Mouse (Mus musculus) testis, adult 2 months (tissue): ENCODE data around the gene Pmp22.

Source experiments
- CTCF ChIP-seq: fragments of 200-500 bp; IDR thresholded peaks from 2 replicates; pipeline ENCODE4 v1.5.1; 2012; ENCODE audit warnings: low read depth, mild to moderate bottlenecking, inconsistent platforms, low read length, moderate library complexity; ENCODE audit not compliant: control insufficient read depth, insufficient read depth, insufficient replicate concordance
- POLR2A ChIP-seq: fragments of 200-500 bp; IDR thresholded peaks from 2 replicates; pipeline ENCODE4 v1.6.1; 2012; ENCODE audit warnings: low read depth, mild to moderate bottlenecking, inconsistent platforms, low read length, moderate library complexity; ENCODE audit not compliant: control insufficient read depth

GRCm38 (mm10) chr11:63163986-63164682 lies 35.4 kb downstream of the Pmp22 start:
- TF ChIP-seq CTCF (no peak), POLR2A (no peak)
